Mouse (Mus musculus) gastrocnemius, adult 2 months (tissue): Measurements from ENCODE around the gene Eva1b. TPM values are rescaled to one million over a fixed set of nuclear protein-coding genes. Genes with fewer than 3 reads are reported as not detected.

Source experiments
- DNase-seq: peaks from one replicate; pipeline ENCODE4 v3.0.0; 2022
- H3K27ac ChIP-seq: fragments of 200-600 bp; 2 replicates; pipeline ENCODE4 v1.8.1; 2022; ENCODE audit warnings: mild to moderate bottlenecking
- H3K4me3 ChIP-seq: fragments of 200-600 bp; 2 replicates; pipeline ENCODE4 v1.8.1; 2022; ENCODE audit warnings: mild to moderate bottlenecking, moderate library complexity
- CTCF ChIP-seq: fragments of 200-600 bp; IDR thresholded peaks from 2 replicates; pipeline ENCODE4 v1.8.1; 2022; ENCODE audit warnings: antibody characterized with exemption, mild to moderate bottlenecking, moderate library complexity
- intact Hi-C: fragments of 180-260 bp; cut with DNase I; formaldehyde crosslinking; loops from one replicate; pipeline ENCODE4 v1.15.1; 2025
- total RNA-seq, 2 experiments: library from RNA; stranded (reverse); gene quantifications; 2 replicates each; pipeline ENCODE4 v1.2.3; 2021

Eva1b gene
- total RNA-seq, 2 experiments from 2014 or later, result 2.9 to 4.4 TPM

- peak; percentile 43 for TF ChIP-seq CTCF
- Histone ChIP-seq H3K27ac (peak overlapping the region; percentile 97), H3K4me3 (peak overlapping the region; percentile 65)
- peak; percentile 89 for DNase-seq
- intact Hi-C loops, result no loop called here
These were observed 37.0 kb upstream of the Eva1b start for GRCm38 (mm10) chr4:126110374-126111152.

GRCm38 (mm10) chr4:126111153-126111549 lies 36.4 kb upstream of the Eva1b start:
- intact Hi-C loops, result no loop called here
- peak; percentile 59 for DNase-seq
- H3K27ac ChIP-seq, result peak overlapping the region; percentile 97
- peak overlapping the region; percentile 65 for H3K4me3 ChIP-seq
- TF ChIP-seq CTCF, result no peak

- peak; percentile 83 for DNase-seq
- intact Hi-C loops, result loop anchor here (1.0 kb wide), 1 partner anchor 27 kb away; no protein-coding TSS in a partner anchor
- H3K27ac ChIP-seq, result peak overlapping the region; percentile 97
- peak overlapping the region; percentile 46 for H3K4me3 ChIP-seq
- no peak for TF ChIP-seq CTCF
These were observed 34.3 kb upstream of the Eva1b start for GRCm38 (mm10) chr4:126113243-126113642.

GRCm38 (mm10) chr4:126113943-126114342 lies 33.6 kb upstream of the Eva1b start:
- DNase-seq, result peak; percentile 82
- Histone ChIP-seq H3K4me3 (peak overlapping the region; percentile 46), H3K27ac (peak overlapping the region; percentile 97)
- intact Hi-C loops, result loop anchor here (1.0 kb wide), 1 partner anchor 28 kb away; no protein-coding TSS in a partner anchor
- peak; percentile 84 for TF ChIP-seq CTCF

- TF ChIP-seq CTCF, result no peak
- Histone ChIP-seq H3K27ac (peak overlapping the region; percentile 97), H3K4me3 (no peak overlapping the region)
- intact Hi-C loops, result no loop called here
- no peak for DNase-seq
These were observed 32.1 kb upstream of the Eva1b start for GRCm38 (mm10) chr4:126115411-126115810.

- peak overlapping the region; percentile 97 for H3K27ac ChIP-seq
- no peak overlapping the region for H3K4me3 ChIP-seq
- DNase-seq, result no peak
- TF ChIP-seq CTCF, result no peak
- intact Hi-C loops, result no loop called here
These were observed 31.5 kb upstream of the Eva1b start for GRCm38 (mm10) chr4:126115871-126116521.

- no peak for TF ChIP-seq CTCF
- H3K27ac ChIP-seq, result peak overlapping the region; percentile 97
- intact Hi-C loops, result no loop called here
- DNase-seq, result no peak
- H3K4me3 ChIP-seq, result no peak overlapping the region
These were observed 30.4 kb upstream of the Eva1b start for GRCm38 (mm10) chr4:126117116-126117515.

- DNase-seq, result no peak
- no peak for TF ChIP-seq CTCF
- Histone ChIP-seq H3K27ac (peak overlapping the region; percentile 97), H3K4me3 (no peak overlapping the region)
- intact Hi-C loops, result no loop called here
These were observed 28.9 kb upstream of the Eva1b start for GRCm38 (mm10) chr4:126118651-126119050.

- no peak for DNase-seq
- TF ChIP-seq CTCF, result no peak
- peak overlapping the region; percentile 97 for H3K27ac ChIP-seq
- no peak overlapping the region for H3K4me3 ChIP-seq
- intact Hi-C loops, result no loop called here
These were observed 28.5 kb upstream of the Eva1b start for GRCm38 (mm10) chr4:126119051-126119450.

GRCm38 (mm10) chr4:126120052-126120451 lies 27.5 kb upstream of the Eva1b start:
- TF ChIP-seq CTCF, result no peak
- intact Hi-C loops, result no loop called here
- no peak overlapping the region for H3K4me3 ChIP-seq
- DNase-seq, result peak; percentile 62
- peak overlapping the region; percentile 73 for H3K27ac ChIP-seq

- peak overlapping the region; percentile 73 for H3K27ac ChIP-seq
- H3K4me3 ChIP-seq, result no peak overlapping the region
- TF ChIP-seq CTCF, result no peak
- DNase-seq, result no peak
- intact Hi-C loops, result no loop called here
These were observed 27.0 kb upstream of the Eva1b start for GRCm38 (mm10) chr4:126120506-126120905.

- Histone ChIP-seq H3K27ac (no peak overlapping the region), H3K4me3 (no peak overlapping the region)
- intact Hi-C loops, result no loop called here
- DNase-seq, result no peak
- TF ChIP-seq CTCF, result no peak
These were observed 24.1 kb upstream of the Eva1b start for GRCm38 (mm10) chr4:126123309-126124040.

GRCm38 (mm10) chr4:126130502-126130901 lies 17.0 kb upstream of the Eva1b start:
- Histone ChIP-seq H3K27ac (peak overlapping the region; percentile 81), H3K4me3 (no peak overlapping the region)
- TF ChIP-seq CTCF, result no peak
- no peak for DNase-seq
- intact Hi-C loops, result no loop called here
